Mouse (Mus musculus): ENCODE results near the gene Pitx3.
"Not testable (repeated sequence)": the region's sequence is repeated elsewhere in the genome, so short reads cannot be mapped to it uniquely, and the experiment has no call there.

Gene Pitx3

DNA sequence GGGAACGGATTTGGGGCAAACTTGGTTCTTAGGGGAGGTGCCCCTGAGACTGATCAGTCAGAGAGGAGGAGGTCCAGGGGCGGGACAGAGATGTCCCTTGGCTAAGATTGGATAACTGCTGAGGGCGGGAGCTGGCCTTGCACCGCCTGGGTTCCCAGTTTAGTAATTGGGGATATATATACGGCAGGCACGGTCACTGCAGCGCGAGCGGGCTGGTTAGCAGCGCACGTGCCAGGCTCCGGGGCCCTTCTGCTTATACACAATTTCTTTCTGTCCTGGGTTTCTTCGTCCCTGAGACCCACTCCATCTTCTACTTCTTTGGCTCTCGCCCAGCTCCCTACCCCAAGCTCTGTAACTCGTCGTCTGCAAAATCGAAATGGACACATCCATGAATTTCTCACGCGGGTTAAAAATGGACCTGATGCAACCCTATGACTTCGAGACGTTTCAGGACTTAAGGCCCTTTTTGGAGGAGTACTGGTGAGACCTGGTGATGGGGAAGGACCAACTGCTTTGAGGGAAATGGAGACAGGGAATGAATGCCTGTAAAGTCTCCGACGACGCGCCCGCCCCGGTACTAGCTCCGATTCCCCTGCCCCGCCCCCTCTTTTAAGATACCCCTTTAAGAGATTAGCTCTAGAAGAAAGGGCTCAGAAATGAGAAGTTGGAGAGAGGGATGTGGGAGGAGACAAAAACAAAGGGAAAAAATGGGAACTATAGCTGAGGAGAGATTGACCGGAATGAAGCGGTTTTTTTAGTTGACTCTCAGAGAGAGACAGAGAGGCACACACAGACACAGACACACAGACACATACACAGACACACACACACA lies 16.2 kb downstream of the Pitx3 start, which contains the start of gene Elovl3:
Gene Elovl3, plus strand, starts transcription at position 204 of the 832 bp plus-strand sequence.
- DNase-seq: no peak

DNA sequence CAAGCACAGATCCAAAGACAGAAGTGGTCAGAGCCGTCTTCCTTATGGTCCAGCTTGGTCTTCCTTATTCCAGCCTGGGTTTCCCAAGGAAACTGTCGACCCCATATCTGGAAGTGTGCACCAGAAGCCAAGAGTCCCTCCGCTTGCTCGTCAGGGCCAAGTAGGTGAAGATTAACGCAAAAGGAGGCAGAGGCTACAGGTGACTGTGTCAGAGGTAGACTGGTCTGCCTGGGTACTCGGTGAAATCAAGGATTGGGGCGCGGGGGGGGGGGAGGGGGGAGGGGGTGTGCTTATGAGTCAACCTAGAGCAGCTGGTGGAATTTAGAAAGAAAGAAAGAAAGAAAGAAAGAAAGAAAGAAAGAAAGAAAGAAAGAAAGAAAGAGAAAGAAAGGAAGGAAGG lies 16.8 kb downstream of the Pitx3 start:
- no peak for DNase-seq

DNA sequence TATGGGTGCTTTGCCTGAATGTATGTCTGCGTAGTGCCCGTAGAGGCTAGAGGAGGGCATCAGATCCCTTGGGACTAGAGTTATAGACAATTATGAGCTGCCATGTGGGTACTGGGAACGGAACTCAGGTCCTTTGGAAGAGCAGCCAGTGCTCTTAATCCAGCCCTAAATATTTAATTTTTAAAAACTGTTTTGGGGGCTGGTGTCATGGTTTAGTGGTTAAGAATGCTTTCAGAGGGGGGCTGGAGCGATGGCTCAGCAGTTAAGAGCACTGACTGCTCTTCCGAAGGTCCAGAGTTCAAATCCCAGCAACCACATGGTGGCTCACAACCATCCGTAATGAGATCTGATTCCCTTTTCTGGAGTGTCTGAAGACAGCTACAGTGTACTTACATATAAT lies 18.4 kb downstream of the Pitx3 start:
- DNase-seq: not testable (repeated sequence)

DNA sequence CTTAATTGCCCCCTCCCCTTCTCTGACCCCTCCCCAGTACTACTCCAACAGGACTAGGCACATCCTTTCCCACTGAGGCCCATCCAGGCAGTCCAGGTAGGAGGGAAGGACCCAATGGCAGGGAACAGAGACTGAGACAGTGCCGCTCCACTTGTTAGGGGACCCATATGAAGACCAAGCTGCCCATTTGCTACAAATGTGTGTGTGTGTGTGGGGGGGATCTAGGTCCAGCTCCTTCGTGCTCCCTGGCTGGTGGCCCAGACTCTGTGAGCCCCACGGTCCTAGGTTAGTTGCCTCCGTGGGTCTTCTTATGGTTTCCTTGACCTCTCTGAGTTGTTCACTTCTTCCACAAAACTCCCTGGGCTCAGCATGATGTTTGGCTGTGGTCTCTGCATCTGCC lies 21.8 kb downstream of the Pitx3 start:
- DNase-seq: no peak

DNA sequence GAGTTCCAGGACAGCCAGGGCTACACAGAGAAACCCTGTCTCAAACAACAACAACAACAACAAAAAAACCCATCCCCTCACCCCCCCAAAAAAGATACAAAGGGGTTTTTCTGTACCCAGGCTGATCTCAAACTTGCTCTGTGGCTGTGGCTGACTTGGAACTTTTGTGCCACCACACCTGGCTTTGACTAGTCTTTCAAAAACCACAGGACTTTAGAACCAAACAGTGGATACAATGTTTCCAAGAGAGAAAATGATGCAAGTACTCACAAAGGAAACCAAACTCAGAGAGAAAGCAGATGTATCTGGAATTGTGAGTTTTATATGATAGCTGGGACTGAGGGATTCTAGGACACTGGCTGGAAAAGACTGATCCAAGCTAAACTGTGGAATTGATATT lies 23.5 kb downstream of the Pitx3 start:
- DNase-seq: no peak

DNA sequence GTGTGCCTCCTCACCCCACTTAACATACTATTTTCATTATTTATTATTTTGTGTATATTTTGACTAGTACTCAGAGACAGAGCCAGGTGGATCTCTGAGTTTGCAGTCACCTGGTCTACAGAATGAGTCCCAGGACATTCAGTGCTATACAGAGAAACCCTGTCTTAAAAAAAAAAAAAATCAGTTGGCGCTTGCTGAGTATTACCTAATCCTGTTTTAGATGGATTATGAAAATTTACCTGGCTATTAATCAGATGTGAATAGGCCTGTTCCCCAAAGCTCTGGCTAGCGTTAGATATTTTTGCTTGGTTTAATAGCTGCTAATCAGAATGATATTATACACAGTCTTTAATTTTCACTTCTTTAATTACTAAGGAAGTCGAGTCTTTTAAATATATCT lies 24.2 kb downstream of the Pitx3 start:
- no peak for DNase-seq

DNA sequence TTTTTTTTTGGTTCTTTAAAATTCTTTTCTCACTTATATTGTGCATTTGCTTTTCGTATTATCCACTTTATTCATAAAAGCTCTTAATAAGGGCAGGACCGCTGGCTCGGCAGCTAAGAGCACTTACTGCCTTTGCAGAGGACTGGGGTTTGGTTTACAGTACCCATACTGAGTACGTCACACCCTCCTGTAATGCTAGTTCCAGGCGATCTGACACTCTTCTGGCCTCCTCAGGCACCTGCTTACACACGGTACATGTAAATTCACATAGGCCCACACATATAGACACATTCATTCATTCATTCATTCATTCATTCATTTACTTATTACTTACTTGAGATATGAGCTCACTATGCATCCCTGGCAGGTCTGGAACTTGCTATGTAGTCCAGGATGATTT lies 27.3 kb downstream of the Pitx3 start:
- DNase-seq: no peak

DNA sequence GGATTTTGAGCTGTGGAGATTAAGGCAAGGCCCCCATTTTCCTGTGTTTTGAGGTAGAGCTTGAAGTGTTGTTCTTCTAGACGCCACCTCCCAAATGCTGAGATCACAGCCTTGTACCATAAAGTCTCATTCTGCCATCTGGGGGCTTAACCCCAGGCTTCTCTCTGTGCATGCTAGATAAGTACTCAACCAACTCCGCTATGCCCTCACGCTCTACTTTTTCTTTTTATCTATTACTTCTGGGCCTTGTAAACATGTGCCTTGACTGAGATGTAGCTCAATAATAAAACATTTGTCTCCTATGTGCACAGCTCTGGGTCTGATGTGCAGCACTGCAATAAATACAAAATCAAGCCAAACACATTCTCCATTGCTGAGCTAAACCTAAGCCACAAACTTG lies 28.7 kb downstream of the Pitx3 start:
- DNase-seq: no peak

DNA sequence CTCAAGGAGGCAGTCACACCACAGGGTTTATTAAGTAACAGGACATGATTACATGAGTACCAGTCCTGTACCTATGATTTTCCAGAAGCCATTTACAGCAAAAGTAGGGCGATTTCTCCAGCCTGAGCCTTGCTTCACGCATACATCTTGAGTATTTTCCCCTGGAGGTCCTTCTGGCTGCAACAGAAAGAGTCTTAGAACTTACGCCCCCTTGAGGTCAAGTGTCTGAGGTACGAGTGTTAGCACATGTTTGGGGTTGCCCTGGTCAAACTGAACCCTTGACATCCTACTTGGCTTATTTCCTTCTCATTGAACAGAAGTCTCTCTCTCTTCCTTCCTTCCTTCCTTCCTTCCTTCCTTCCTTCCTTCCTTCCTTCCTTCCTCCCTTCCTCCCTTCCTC lies 33.5 kb downstream of the Pitx3 start:
- DNase-seq: no peak

DNA sequence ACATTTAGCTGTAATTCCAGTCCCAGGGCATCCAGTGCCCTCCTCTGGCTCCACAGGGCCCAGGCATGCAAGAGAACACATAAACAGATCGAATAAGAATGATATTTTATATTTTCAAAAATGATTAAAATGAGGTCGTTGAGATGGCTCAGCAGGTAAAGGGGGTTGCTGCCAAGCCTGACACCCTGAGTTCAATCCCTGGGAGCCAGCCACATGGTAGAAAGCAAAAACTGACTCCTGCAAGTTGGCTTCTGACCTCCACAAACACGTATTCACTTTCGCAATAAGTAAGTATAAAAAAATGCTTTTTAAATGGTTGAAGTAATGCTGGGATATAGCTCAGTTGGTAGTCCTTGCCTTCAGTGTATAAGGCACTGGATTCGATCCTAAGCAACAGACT lies 37.3 kb downstream of the Pitx3 start:
- DNase-seq: no peak

DNA sequence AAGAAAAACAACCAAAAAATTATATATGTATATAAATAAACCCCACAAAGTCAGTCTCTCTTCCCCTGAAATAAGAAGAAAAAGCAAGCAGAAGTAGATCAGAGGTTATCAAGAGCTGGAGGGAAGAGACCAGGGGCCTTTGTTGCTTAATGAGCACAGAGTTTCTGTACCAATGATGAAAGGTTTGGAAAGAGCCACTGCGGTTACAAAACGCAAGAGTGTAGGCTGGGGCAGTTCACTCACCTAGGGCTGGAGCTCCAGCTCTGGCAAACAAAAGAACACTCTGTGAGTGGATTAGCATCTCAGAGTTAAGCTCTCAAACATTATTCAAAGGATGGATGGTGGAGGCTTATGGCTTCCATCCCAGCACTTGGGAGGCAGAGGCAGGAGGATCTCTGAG lies 37.9 kb downstream of the Pitx3 start:
- DNase-seq: no peak

DNA sequence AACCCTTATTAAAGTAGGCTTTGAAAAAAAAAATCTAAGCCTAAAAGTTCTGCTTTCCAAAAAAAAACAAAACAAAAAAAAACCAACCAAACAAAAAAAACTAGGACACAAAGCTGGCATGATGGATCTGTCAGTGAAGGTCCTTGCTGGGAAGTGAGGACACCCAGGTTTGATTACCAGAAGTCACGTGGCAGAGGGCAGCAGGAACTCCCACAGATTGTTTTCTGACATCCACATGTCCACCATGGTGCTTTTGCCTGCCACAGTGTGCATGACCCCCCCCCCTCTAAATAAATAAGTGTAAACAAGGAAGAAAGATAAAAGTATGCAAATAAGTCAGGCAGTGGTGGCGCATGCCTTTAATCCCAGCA lies 44.0 kb downstream of the Pitx3 start:
- no peak for DNase-seq

DNA sequence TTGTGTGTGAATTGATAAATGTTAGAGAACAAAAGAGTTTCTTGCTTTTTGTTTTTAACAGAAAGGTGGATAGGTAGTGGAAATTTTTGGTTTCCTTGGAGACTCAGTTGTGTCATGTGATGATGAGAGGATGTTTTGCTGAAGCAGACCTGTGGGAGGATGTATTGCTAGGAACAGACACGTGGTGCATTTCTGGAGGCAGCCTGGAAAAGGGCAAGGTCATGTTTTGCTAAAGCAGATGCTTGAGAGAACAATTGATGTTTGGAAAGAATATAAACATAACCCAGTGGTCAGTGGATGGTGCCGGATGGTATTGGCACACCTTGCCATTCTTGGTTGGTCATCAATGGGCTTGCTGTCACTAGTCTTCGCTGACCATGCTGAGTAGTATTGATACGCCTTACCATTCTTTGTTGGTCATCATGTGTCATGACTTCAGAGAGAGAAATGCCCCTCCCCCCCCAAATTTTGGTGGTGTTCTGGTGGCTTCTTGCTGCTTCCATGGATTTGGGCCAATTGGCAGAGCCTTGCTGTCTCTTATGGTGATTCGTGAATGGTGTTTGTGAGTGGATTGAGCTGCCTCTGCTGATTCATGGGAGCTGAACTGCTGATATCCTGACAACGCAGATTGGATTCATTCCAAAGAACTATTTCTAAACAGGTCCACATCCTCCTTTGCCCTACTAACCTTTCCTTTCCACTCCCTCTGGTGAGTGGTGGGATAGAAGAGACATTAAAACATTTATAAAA lies 44.5 kb downstream of the Pitx3 start:
- DNase-seq: no peak

DNA sequence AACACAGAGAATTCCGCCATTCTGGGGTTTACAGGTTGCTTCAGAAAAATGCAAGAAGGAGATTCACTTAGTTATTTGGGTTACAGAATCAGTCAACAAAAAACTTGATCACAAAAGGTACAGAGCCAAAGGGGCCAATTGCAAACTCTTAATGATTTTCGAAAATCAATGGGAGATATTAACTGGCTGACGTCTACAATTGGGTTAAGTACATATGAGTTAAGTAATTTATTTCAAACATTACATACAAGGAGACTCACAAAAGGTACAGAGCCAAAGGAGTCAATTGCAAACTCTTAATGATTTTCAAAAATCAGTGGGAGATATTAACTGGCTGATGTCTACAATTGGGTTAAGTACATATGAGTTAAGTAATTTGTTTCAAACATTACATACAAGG lies 48.6 kb downstream of the Pitx3 start:
- DNase-seq: no peak

DNA sequence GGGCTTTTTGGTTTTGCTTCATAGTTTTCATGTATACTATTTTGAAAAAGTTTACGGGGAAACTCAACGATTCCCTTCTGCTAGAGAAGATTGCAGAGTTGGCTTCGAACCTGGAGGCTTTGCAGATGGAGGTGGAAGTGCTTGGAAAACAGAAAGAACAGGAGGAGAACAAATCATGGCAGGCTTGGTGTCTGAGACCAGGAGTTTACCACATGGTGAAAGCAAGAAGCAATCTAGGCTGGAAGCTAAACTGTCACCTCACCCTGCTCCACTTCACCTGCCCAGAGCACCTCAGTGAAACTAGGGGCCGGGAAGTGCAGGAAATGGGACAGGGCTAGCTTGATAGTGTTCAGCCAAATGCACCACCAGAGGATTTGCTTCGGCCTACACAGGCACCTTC lies 51.7 kb downstream of the Pitx3 start:
- DNase-seq: no peak

DNA sequence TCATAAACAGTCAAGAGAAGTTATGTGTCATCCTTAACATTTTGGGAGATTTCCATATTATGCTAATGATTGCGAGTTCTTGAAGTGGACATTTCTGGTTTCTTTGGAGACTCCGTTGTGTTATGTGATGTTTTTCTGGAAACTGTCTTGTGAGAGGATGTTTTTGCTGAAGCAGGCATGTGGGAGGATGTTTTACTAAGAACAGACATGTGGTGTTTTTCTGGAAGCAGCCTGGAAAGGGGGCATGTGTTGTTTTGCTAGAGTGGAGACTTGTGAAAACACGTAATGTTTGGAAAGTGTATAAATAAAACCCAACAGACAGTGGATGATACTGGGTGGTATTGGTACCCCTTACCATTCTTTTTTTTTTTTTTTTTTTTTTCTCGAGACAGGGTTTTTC lies 52.8 kb downstream of the Pitx3 start:
- DNase-seq: no peak

DNA sequence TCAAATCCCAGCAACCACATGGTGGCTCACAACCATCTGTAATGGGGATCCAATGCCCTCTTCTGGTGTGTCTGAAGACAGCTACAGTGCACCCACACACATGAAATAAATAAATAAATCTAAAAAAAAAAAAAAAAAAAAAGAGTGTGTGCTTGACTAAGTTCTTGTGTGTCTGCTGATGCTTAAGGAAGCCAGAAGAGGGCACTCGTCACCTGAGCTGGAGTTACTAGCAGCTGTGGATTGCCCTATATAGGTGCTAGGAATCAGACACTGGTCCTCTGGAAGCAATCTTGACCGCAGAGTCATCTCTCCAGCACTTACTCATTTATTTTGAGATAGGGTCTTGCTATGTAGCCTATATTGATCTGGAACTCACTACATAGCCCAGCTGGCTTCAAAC lies 54.0 kb downstream of the Pitx3 start:
- no peak for DNase-seq

DNA sequence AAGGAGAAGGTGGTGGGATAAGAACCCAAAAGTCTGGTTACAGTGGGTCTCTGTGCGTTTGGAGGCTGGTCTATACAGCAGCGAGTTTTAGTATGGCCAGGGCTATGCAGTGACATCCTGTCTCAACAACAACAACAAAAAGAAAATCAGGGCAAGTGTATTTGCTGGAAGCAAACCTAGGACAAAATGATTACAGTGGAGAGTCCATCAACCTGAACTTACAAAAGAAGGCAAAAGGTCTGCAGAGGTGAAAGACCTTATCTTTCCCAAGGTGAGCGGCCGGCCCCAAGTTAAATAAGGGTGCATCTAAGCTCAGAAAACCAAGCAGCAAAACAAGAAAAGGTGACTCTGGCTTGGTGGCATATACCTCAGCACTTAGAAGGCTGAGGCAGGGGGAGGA lies 56.5 kb downstream of the Pitx3 start:
- no peak for DNase-seq

DNA sequence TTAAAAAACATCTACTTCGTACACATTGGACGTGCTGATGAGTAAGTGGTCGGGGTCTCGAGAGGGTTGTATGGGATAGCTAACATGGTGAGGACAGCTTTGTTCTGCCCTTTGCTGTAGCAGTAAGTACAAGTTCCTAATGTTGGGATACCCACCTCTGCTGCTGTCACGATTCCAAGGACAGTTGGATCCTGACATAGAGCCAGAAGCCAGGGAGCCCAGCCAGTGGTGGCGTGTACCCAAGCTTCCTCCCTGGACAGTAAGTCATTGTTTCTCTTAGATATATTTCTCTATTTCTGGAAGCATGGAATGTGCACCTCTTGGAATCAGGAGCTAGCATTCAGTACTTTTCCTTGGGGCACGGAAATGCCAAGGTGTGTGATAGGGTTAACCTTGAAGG lies 60.3 kb downstream of the Pitx3 start:
- no peak for DNase-seq

DNA sequence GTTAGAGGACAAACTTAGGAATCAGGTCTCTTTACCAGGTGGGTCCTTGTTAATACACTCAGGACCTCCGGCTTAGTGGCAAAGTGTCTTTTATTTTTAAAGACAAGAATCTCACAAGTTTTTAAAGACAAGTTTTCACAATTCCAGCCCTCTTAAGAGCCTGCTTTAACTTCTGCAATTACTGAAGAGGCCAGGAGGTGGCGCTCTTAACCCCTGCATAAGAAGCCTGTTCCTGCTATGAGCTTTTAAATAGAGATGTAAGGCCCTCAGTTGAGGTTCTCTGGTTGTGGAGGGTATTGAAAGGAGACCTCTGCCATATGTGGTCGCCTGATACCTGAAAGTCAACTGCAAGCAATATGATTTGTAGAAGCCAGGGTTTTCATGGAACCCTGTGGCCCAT lies 61.8 kb downstream of the Pitx3 start:
- peak; percentile 56 for DNase-seq

All from cerebellum, adult 9-10 months (tissue).